Mouse (Mus musculus): ENCODE measurements around the gene Gm49383. TPM values are rescaled to one million over a fixed set of nuclear protein-coding genes. Genes with fewer than 3 reads are reported as not detected.

Gene Gm49383
- total RNA-seq, 4 experiments from 2014 or later, result 1.9 to 3.9 (median 2.7) TPM

- DNase-seq (ENCODE audit: low spot score in 2 of 2), result no peak
Observed at GRCm38 (mm10) chr12:69204052-69204833, 7.3 kb upstream of the Gm49383 start, which contains the start of gene Gm49384. TSS of gene Gm49384 (minus strand) at chr12:69204267.

- DNase-seq (ENCODE audit: low spot score in 2 of 2), result no peak
Observed at GRCm38 (mm10) chr12:69198985-69199384, 2.1 kb upstream of the Gm49383 start.

- peak in 1 of 2 experiments; percentile 13 for DNase-seq (ENCODE audit: low spot score in 2 of 2)
Observed at GRCm38 (mm10) chr12:69198164-69198535, 1.2 kb upstream of the Gm49383 start, which contains the start of gene Dnaaf2. TSS of gene Dnaaf2 (minus strand) at chr12:69198429.

- peak in 1 of 2 experiments; percentile 27 for DNase-seq (ENCODE audit: low spot score in 2 of 2)
Observed at GRCm38 (mm10) chr12:69197378-69198163, 667 bp upstream of the Gm49383 start.

GRCm38 (mm10) chr12:69192637-69193036, 4.3 kb downstream of the Gm49383 start:
- DNase-seq (ENCODE audit: low spot score in 2 of 2), result no peak

- DNase-seq (ENCODE audit: low spot score in 2 of 2), result no peak
Observed at GRCm38 (mm10) chr12:69191396-69191795, 5.5 kb downstream of the Gm49383 start.

- DNase-seq (ENCODE audit: low spot score in 2 of 2), result no peak
Observed at GRCm38 (mm10) chr12:69190522-69190921, 6.4 kb downstream of the Gm49383 start.

GRCm38 (mm10) chr12:69190074-69190473, 6.8 kb downstream of the Gm49383 start:
- no peak for DNase-seq (ENCODE audit: low spot score in 2 of 2)

GRCm38 (mm10) chr12:69186811-69187471, 10.0 kb downstream of the Gm49383 start:
- no peak for DNase-seq (ENCODE audit: low spot score in 2 of 2)

- DNase-seq (ENCODE audit: low spot score in 2 of 2), result no peak
Observed at GRCm38 (mm10) chr12:69185371-69185770, 11.5 kb downstream of the Gm49383 start.

- peak in 1 of 2 experiments; percentile 29 for DNase-seq (ENCODE audit: low spot score in 2 of 2)
Observed at GRCm38 (mm10) chr12:69184342-69185295, 12.3 kb downstream of the Gm49383 start.

- DNase-seq (ENCODE audit: low spot score in 2 of 2), result peak; percentile 96 to 97
Observed at GRCm38 (mm10) chr12:69183583-69184308, 13.2 kb downstream of the Gm49383 start, which contains the start of the genes Rpl36al and Mgat2. TSS of gene Rpl36al (minus strand) at chr12:69184083. TSS of gene Mgat2 (plus strand) at chr12:69184157.

- no peak for DNase-seq (ENCODE audit: low spot score in 2 of 2)
Observed at GRCm38 (mm10) chr12:69181800-69182199, 15.1 kb downstream of the Gm49383 start.

GRCm38 (mm10) chr12:69179371-69179770, 17.5 kb downstream of the Gm49383 start:
- no peak for DNase-seq (ENCODE audit: low spot score in 2 of 2)

GRCm38 (mm10) chr12:69177526-69177925, 19.4 kb downstream of the Gm49383 start:
- DNase-seq (ENCODE audit: low spot score in 2 of 2), result no peak

GRCm38 (mm10) chr12:69175975-69176374, 20.9 kb downstream of the Gm49383 start:
- no peak for DNase-seq (ENCODE audit: low spot score in 2 of 2)

- DNase-seq (ENCODE audit: low spot score in 2 of 2), result no peak
Observed at GRCm38 (mm10) chr12:69171307-69171706, 25.6 kb downstream of the Gm49383 start.

- peak; percentile 84 to 87 for DNase-seq (ENCODE audit: low spot score in 2 of 2)
Observed at GRCm38 (mm10) chr12:69168461-69169106, 28.3 kb downstream of the Gm49383 start, which contains the start of gene Lrr1. TSS of gene Lrr1 (plus strand) at chr12:69168814.
